Mouse (Mus musculus) forebrain, embryonic 14.5 days (tissue): ENCODE data around the gene Vmn2r82. TPM values are rescaled to one million over a fixed set of nuclear protein-coding genes. Genes with fewer than 3 reads are reported as not detected.
"Not testable (repeated sequence)": the region's sequence is repeated elsewhere in the genome, so short reads cannot be mapped to it uniquely, and the experiment has no call there.

Source experiments
- ATAC-seq: fragments of 200-750 bp; cut with Nextera tagmentation; 2 replicates; pipeline ENCODE4 v1.8.0; 2017; ENCODE audit warnings: mild to moderate bottlenecking, moderate library complexity
- DNase-seq: peaks from one replicate; pipeline ENCODE4 v3.0.0-alpha.2; 2015; ENCODE audit warnings: low spot score
- H3K27ac ChIP-seq: fragments of 300-500 bp; sonication (generic); 2 replicates; pipeline ENCODE4 v1.5.1; 2014; ENCODE audit warnings: low read depth, mild to moderate bottlenecking, control low read depth, low read length, moderate library complexity
- H3K27me3 ChIP-seq: fragments of 300-500 bp; sonication (generic); replicated peaks from 2 replicates; pipeline ENCODE4 v1.6.1; 2014; ENCODE audit warnings: low read length, control low read depth, mixed read lengths; ENCODE audit not compliant: control insufficient read depth, insufficient read depth
- H3K36me3 ChIP-seq: fragments of 300-500 bp; sonication (generic); 2 replicates; pipeline ENCODE4 v1.6.1; 2014; ENCODE audit warnings: low read length, control low read depth; ENCODE audit not compliant: control insufficient read depth, insufficient read depth
- H3K4me1 ChIP-seq: fragments of 300-500 bp; sonication (generic); 2 replicates; pipeline ENCODE4 v1.6.1; 2014; ENCODE audit warnings: antibody characterized with exemption, low read length, control low read depth; ENCODE audit not compliant: control insufficient read depth, insufficient read depth
- H3K4me2 ChIP-seq: fragments of 300-500 bp; sonication (generic); 2 replicates; pipeline ENCODE4 v1.6.1; 2014; ENCODE audit warnings: mild to moderate bottlenecking, control low read depth, low read length
- H3K4me3 ChIP-seq: fragments of 300-500 bp; sonication (generic); 2 replicates; pipeline ENCODE4 v1.5.1; 2014; ENCODE audit warnings: low read depth, low read length, control low read depth
- H3K9ac ChIP-seq: fragments of 300-500 bp; sonication (generic); 2 replicates; pipeline ENCODE4 v1.6.1; 2014; ENCODE audit warnings: mild to moderate bottlenecking, low read length, control low read depth, moderate library complexity
- H3K9me3 ChIP-seq: fragments of 300-500 bp; sonication (generic); replicated peaks from 2 replicates; pipeline ENCODE4 v1.6.1; 2016; ENCODE audit warnings: low read length, control low read depth, mixed read lengths; ENCODE audit not compliant: control insufficient read depth
- WGBS: fragments of 180-500 bp; shearing (Covaris S2); extraction: QIAGEN DNeasy Blood & Tissue Kit; methylation state at CpG from one replicate; pipeline ENCODE4 v1.1.7; 2014; 5-methylcytosine and 5-hydroxymethylcytosine counted together
- polyA plus RNA-seq: library from polyadenylated mRNA; unstranded; fragments of >200 nt; fragmentation: Nextera tagmentation; extraction: Ambion mirVana; gene quantifications from 2 replicates; pipeline ENCODE4 v1.2.1, GENCODE M21; 2014

The Vmn2r82 gene
- not detected in 2 replicates for polyA plus RNA-seq

GRCm38 (mm10) chr10:79356220-79356619 is at the start of gene Vmn2r82:
Vmn2r82 (plus strand) TSS chr10:79356520.
- H3K9me3 ChIP-seq, H3K36me3 ChIP-seq, H3K27me3 ChIP-seq, H3K27ac ChIP-seq, H3K4me1 ChIP-seq, H3K9ac ChIP-seq, ATAC-seq, H3K4me2 ChIP-seq, H3K4me3 ChIP-seq, DNase-seq: not testable (repeated sequence)
- WGBS, result 82% methylated on average over 4 of the region's 4 CpGs

DNA sequence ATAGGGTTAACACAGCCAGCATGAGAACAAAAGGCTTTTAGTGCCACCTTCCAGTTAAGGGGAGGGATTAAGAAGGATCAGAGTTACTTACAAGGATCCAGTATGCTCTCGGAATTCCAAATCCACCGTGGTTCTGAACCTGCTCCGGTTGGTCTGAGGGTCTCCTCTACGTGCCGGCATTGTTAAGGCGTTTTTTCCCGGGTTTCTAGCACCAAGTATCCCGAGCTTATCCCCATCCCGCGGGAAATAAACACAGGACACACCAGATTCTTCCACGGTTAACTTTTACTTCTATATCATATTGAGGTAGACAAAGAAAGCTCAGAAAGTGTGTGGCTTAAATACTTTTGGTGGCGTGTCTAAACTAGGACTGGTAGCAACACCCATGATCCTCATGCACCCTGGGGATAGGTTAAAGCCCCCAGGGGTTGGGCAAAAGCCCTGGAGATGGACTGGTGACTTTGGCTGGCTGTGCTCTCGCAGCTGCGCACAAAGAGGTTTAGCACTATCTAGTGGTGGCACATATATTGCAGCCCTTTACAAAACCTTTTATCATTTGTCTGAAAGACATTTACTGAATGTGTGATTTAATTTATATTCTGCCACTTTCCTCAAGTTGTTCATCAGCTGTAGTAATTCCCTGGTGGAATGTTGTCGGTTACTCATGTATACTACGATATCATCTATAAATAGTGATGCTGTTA is 34.1 kb upstream of the Vmn2r82 start:
- ATAC-seq, result peak; percentile 84
- not testable (repeated sequence) for H3K9ac ChIP-seq, H3K9me3 ChIP-seq, H3K4me1 ChIP-seq, H3K27me3 ChIP-seq, H3K27ac ChIP-seq, H3K36me3 ChIP-seq
- peak overlapping the region; percentile 34; the same call in 1 of the 2 replicates for H3K4me2 ChIP-seq
- H3K4me3 ChIP-seq, result peak overlapping the region; percentile 25
- WGBS, result 4% methylated on average over 16 of the region's 16 CpGs
- peak; percentile 70 for DNase-seq

DNA sequence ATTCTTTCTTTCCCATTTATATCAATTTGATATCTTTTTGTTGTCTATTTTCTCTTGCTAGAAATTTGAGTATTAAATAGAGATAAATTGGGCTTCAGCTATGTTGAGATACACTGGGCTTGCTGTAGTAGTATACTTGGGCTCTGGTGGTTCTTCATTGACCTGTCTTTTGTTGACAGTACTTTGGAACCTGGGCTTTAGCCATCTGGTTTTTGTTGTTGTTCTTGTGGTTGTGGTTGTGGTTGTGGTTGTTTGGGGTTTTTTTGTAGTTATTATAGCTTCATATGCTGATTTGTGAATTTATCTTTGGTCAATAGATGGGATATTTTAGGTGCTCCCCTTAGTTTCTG is 33.6 kb upstream of the Vmn2r82 start:
- H3K4me1 ChIP-seq, result no peaks in the 10 kb centered on the region
- ATAC-seq (peak; percentile 54), DNase-seq (no peak)
- no peaks in the 10 kb centered on the region for H3K36me3 ChIP-seq
- H3K4me2 ChIP-seq, result no peak overlapping the region
- no peaks in the 10 kb centered on the region for H3K27me3 ChIP-seq
- H3K27ac ChIP-seq, result no peak overlapping the region
- no peak overlapping the region for H3K9ac ChIP-seq
- no peaks in the 10 kb centered on the region for H3K9me3 ChIP-seq
- H3K4me3 ChIP-seq, result no peak overlapping the region

DNA sequence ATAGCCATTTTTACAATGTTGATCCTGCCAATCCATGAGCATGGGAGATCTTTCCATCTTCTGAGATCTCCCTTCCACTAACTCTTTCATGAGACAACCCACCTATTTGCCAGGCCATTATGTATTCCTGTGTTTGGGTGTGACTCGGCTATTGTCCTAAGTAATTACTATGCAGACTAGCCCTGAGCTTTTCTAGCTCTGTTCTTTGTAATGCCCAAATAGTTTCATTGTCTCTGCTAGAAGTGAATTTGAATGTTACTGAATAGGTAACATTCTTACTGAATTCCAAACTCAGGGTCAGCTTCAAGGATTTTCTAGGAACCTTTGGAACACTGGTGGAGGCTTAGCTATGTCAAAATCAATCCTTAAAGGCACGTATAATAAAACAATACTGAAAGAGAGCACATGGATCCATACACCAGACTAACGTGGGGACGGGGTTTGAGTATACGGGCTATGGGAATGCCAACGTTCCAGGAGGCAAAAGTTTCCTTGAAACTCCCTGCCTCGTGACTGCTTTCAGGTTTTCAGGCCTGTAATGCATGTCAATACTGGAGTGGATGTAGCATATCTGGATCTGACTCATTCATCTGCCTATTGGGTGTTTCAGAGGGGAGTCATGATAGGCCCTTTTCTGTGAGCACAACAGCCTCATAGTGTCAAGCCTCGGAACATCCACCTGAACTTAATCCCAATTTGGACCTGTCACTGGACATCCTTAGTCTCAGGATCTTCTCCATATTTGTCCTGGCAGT is 43.8 kb downstream of the Vmn2r82 start:
- not testable (repeated sequence) for ATAC-seq, H3K4me2 ChIP-seq, H3K4me3 ChIP-seq, H3K9me3 ChIP-seq, H3K27ac ChIP-seq, H3K4me1 ChIP-seq, H3K9ac ChIP-seq, H3K36me3 ChIP-seq, H3K27me3 ChIP-seq, DNase-seq
- 75% methylated on average over 8 of the region's 8 CpGs for WGBS

- ATAC-seq (no peak), DNase-seq (no peak)
- Histone ChIP-seq H3K9ac (no peak overlapping the region), H3K4me2 (no peak overlapping the region), H3K27ac (no peak overlapping the region), H3K36me3 (no peaks in the 10 kb centered on the region), H3K9me3 (no peaks in the 10 kb centered on the region; the same call in 1 of the 2 replicates), H3K4me1 (no peaks in the 10 kb centered on the region), H3K27me3 (no peaks in the 10 kb centered on the region), H3K4me3 (no peak overlapping the region)
- WGBS, result 96% methylated on average over 24 of the region's 24 CpGs
Measured at GRCm38 (mm10) chr10:79417142-79417771, 60.9 kb downstream of the Vmn2r82 start.

DNA sequence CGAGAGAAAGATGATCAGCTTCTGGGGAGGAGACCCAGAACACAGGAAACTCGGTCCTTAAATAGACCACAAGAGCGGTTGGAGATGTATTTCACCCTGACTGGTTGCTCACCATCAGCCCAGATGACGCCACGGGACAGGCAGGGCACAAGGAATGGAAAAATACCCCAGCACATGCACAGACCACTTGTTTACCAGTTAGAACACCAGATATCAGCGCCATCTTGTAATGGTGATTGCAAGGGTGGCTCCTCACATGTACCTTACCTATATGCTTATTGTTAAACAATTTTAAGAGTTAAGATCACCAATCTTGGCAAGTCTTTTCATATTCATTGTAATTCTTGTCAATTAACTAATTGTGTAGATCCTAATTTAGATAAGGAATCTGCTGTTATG is 61.5 kb downstream of the Vmn2r82 start:
- not testable (repeated sequence) for DNase-seq

DNA sequence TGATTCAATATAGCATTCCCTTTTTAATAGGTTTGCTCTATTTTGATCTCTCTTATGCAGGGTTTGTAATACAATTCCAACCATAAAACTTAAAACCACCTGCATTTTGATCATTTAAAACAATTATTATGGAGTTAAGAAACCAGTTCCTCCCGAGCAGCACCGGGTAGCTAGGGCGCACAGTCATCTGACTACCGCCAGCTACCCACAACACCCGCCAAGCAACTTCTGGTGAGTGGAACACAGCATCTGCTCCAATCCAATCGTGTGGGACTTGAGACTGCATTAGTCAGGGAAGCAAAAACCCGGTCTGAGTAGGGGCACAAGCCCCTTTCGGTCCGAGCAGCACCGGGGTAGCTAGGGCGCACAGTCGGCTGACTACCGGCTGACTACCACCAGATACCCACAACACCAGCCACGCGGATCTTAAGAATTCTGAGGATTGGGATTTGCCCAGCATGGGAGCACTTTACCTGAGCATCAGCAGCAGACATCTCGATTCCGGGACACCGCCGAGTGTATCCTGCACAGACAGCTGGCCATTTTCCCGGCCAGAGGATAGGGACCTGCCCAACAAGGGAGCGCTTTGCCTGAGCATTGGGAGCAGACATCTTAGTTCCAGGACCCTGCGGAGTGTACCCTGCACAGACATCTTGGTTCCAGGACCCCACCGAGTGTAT is 79.0 kb downstream of the Vmn2r82 start:
- not testable (repeated sequence) for H3K4me3 ChIP-seq, H3K36me3 ChIP-seq, DNase-seq, ATAC-seq, H3K27ac ChIP-seq, H3K4me1 ChIP-seq, H3K4me2 ChIP-seq, H3K27me3 ChIP-seq, H3K9me3 ChIP-seq, H3K9ac ChIP-seq
- 92% methylated on average over 23 of the region's 23 CpGs for WGBS

More for the DNA sequence above, 61.5 kb downstream of the Vmn2r82 start:
- not testable (repeated sequence) for H3K9me3 ChIP-seq, H3K27me3 ChIP-seq, H3K4me3 ChIP-seq, H3K27ac ChIP-seq, ATAC-seq, H3K4me2 ChIP-seq, H3K36me3 ChIP-seq, H3K9ac ChIP-seq, H3K4me1 ChIP-seq
- 90% methylated on average over 6 of the region's 6 CpGs for WGBS
